18 mouse cellular contexts compared by ENCODE assay signal in the genomic region with DNA sequence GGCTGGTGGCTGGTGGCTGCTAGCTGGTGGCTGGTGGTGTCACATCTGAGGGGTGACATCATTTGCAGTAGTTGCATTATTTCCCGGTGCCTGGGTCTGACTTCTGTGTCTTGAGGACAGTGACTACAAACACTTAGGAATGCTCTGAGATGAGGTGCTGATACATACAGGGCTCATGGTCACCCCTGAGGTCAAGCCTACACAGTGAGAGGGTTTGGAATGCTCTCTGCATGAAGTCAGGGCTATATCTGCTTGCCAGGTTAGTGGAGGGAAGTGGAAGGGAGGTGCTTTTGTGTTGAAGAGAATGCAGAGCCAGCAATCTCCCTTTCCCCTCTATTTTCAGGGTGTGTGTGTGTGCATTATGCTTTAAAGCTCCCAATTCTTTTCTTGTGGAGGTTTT.
A peak's percentile ranks its signal among the peaks of the same experiment; 100 is the strongest.
DNase-seq lines count a peak whose midpoint lies in the region; ATAC-seq and TF ChIP-seq lines count a peak whose summit lies in the region.
"Had no signal": no experiment of that assay in that cellular context is flagged by ENCODE, and none has a peak within 500 bp of the region (broad histone marks: within the 10 kb centered on the region; RNA-seq: fewer than 3 reads in every experiment).

No protein-coding gene starts in this region.

- peaks cover 14% of the 10 kb centered on the region for H3K4me1 ChIP-seq in heart, adult 2 months (ENCODE audit: control insufficient read depth, insufficient read depth, low read length)
- peaks cover 11% of the 10 kb centered on the region for H3K4me1 ChIP-seq in lung, postnatal 0 days (ENCODE audit: insufficient read depth, low read depth, low read length)
- peaks cover 31% of the 10 kb centered on the region for H3K4me1 ChIP-seq in heart, embryonic 11.5 days (ENCODE audit: control insufficient read depth, insufficient read depth, low read length)
- H3K4me1 ChIP-seq: forebrain, embryonic 15.5 days had no signal

- TF ChIP-seq CTCF in heart, adult 2 months (IDR thresholded peaks at IDR 0.05) = no peak
- TF ChIP-seq CTCF in lung, postnatal 0 days (IDR thresholded peaks at IDR 0.05) = no peak

- H3K27me3 ChIP-seq in heart, adult 2 months (ENCODE audit: control insufficient read depth, insufficient read depth, low read length) = no peaks in the 10 kb centered on the region
- no peaks in the 10 kb centered on the region for H3K27me3 ChIP-seq in lung, postnatal 0 days (replicated peaks; ENCODE audit: insufficient read depth, low read length)
- no peaks in the 10 kb centered on the region for H3K27me3 ChIP-seq in heart, embryonic 11.5 days (ENCODE audit: control insufficient read depth, insufficient read depth, low read length)
- H3K27me3 ChIP-seq in myocyte (ENCODE audit: control insufficient read depth, insufficient read depth, insufficient read length) = no peaks in the 10 kb centered on the region
- H3K27me3 ChIP-seq: CH12.LX; forebrain, embryonic 15.5 days; liver, embryonic 12.5 days had no signal

- 15% methylated on average over 1 of the region's 1 CpGs for WGBS in heart, adult 2 months
- 9% methylated on average over 1 of the region's 1 CpGs for WGBS in lung, postnatal 0 days
- WGBS in heart, embryonic 11.5 days (ENCODE audit: insufficient replicate concordance) = 16% methylated on average over 1 of the region's 1 CpGs

- H3K36me3 ChIP-seq in heart, adult 2 months (ENCODE audit: control insufficient read depth, insufficient read depth, low read length) = no peaks in the 10 kb centered on the region
- H3K36me3 ChIP-seq in lung, postnatal 0 days (ENCODE audit: insufficient read depth, low read length) = no peaks in the 10 kb centered on the region
- H3K36me3 ChIP-seq in heart, embryonic 11.5 days (ENCODE audit: control insufficient read depth, insufficient read depth, low read length) = no peaks in the 10 kb centered on the region
- no peaks in the 10 kb centered on the region for H3K36me3 ChIP-seq in myocyte (ENCODE audit: control insufficient read depth, insufficient read depth)
- H3K36me3 ChIP-seq: forebrain, embryonic 15.5 days; liver, embryonic 12.5 days had no signal

- H3K9me3 ChIP-seq in lung, postnatal 0 days (ENCODE audit: low read length) = no peaks in the 10 kb centered on the region
- no peaks in the 10 kb centered on the region for H3K9me3 ChIP-seq in heart, embryonic 11.5 days (replicated peaks; ENCODE audit: control insufficient read depth, low read length)
- H3K9me3 ChIP-seq: forebrain, embryonic 15.5 days; liver, embryonic 12.5 days had no signal

- TF ChIP-seq EP300 in heart, adult 2 months (IDR thresholded peaks at IDR 0.05; ENCODE audit: insufficient read depth, low read depth, low read length) = peak; percentile 60; the same call in 1 of the 2 replicates
- TF ChIP-seq EP300 in lung, postnatal 0 days (IDR thresholded peaks at IDR 0.05) = no peak

- DNase-seq in heart, adult 2 months = peak in 1 of 2 experiments; percentile 57
- DNase-seq in heart, postnatal 25 days (ENCODE audit: low spot score) = no peak
- DNase-seq in lung, postnatal 0 days (ENCODE audit: low spot score) = peak; percentile 65
- no peak for DNase-seq in lung, postnatal 4 days
- no peak for DNase-seq in thymus, postnatal 0 days (ENCODE audit: low spot score)
- DNase-seq in adrenal gland, postnatal 10 days = no peak
- DNase-seq: cerebellum, adult 11 months; gastrocnemius, postnatal 14 days; kidney, postnatal 10 days; left cerebral cortex, postnatal 4 days; right cerebral cortex, adult 18-20 months; spleen, adult 18-20 months; thymus, adult 18-20 months had no signal

- peak overlapping the region; percentile 27; the same call in 1 of the 2 replicates for H3K9ac ChIP-seq in heart, adult 2 months (ENCODE audit: low read depth, low read length)
- H3K9ac ChIP-seq in lung, postnatal 0 days (replicated peaks; ENCODE audit: low read depth) = no peak overlapping the region
- peak overlapping the region; percentile 28; the same call in 1 of the 2 replicates for H3K9ac ChIP-seq in heart, embryonic 11.5 days (ENCODE audit: low read depth, low read length)
- H3K9ac ChIP-seq: forebrain, embryonic 15.5 days; liver, embryonic 12.5 days had no signal

- no peak overlapping the region for H3K4me3 ChIP-seq in heart, adult 2 months
- no peak overlapping the region for H3K4me3 ChIP-seq in lung, postnatal 0 days (ENCODE audit: low read depth, low read length)
- no peak overlapping the region for H3K4me3 ChIP-seq in heart, embryonic 11.5 days (ENCODE audit: low read depth, low read length)
- H3K4me3 ChIP-seq in myocyte = no peak overlapping the region
- H3K4me3 ChIP-seq: forebrain, embryonic 15.5 days; liver, embryonic 12.5 days had no signal

- no peak overlapping the region for H3ac ChIP-seq in myocyte (ENCODE audit: control insufficient read depth, insufficient read length)

- TF ChIP-seq POLR2A in heart, adult 2 months (IDR thresholded peaks at IDR 0.05; ENCODE audit: insufficient read depth, low read depth, low read length) = no peak
- no peak for TF ChIP-seq POLR2A in myocyte (IDR thresholded peaks at IDR 0.05; ENCODE audit: insufficient read length, low read depth)

- H3K4me2 ChIP-seq in lung, postnatal 0 days (replicated peaks; ENCODE audit: low read depth, low read length) = no peak overlapping the region
- no peak overlapping the region for H3K4me2 ChIP-seq in heart, embryonic 11.5 days
- H3K4me2 ChIP-seq in myocyte (ENCODE audit: low read depth) = peak overlapping the region; percentile 1
- H3K4me2 ChIP-seq: forebrain, embryonic 15.5 days; liver, embryonic 12.5 days had no signal

- H3K79me2 ChIP-seq in heart, adult 2 months (replicated peaks; ENCODE audit: control insufficient read depth, insufficient read depth, low read length) = no peaks in the 10 kb centered on the region
- H3K79me2 ChIP-seq in myocyte (ENCODE audit: control insufficient read depth, insufficient read depth) = no peaks in the 10 kb centered on the region

- intact Hi-C loops in heart, adult 2 months (cut with DNase I) = loop anchor here (5.0 kb wide), 1 partner anchor 76 kb away; the partner anchor contains the start of gene Slc38a2
- intact Hi-C loops in heart, postnatal 25 days (cut with DNase I) = no loop called here

- peak overlapping the region; percentile 73 for H3K27ac ChIP-seq in heart, adult 2 months
- H3K27ac ChIP-seq in lung, postnatal 0 days (ENCODE audit: low read length) = 0 out of 2 replicates have a peak overlapping the region, but pooled peaks have one; percentile 47
- peak overlapping the region; percentile 54; the same call in 1 of the 2 replicates for H3K27ac ChIP-seq in heart, embryonic 11.5 days (ENCODE audit: low read depth, low read length)
- H3K27ac ChIP-seq: forebrain, embryonic 15.5 days; liver, embryonic 12.5 days had no signal

- ATAC-seq in lung, postnatal 0 days = peak; percentile 81
- no peak for ATAC-seq in heart, embryonic 11.5 days (replicated peaks; ENCODE audit: insufficient number of reproducible peaks, low FRiP score, low TSS enrichment)
- ATAC-seq: forebrain, embryonic 15.5 days; liver, embryonic 12.5 days had no signal

TF ChIP-seq in myocyte, 11 proteins besides CTCF, POLR2A, EP300 and RAD21:
- TF ChIP-seq POLR2AphosphoS2 (IDR thresholded peaks at IDR 0.05; ENCODE audit: insufficient read length, low read depth) (no peak), MAX (IDR thresholded peaks at IDR 0.05; ENCODE audit: low read depth) (no peak), CEBPB (IDR thresholded peaks at IDR 0.05; ENCODE audit: insufficient read depth, poor library complexity, severe bottlenecking) (no peak), SRF (IDR thresholded peaks at IDR 0.05; ENCODE audit: control insufficient read depth, insufficient read length, low read depth) (no peak), TCF12 (IDR thresholded peaks at IDR 0.05; ENCODE audit: insufficient read depth, poor library complexity, severe bottlenecking) (no peak), E2F4 (IDR thresholded peaks at IDR 0.05; ENCODE audit: insufficient read depth) (no peak), MYOG (IDR thresholded peaks at IDR 0.05; ENCODE audit: control insufficient read depth in 1 of 3, insufficient read depth in 1 of 3, insufficient read length in 2 of 3, low read depth in 2 of 3) (no peak), MYOD1 (IDR thresholded peaks at IDR 0.05; ENCODE audit: control insufficient read depth in 1 of 3, insufficient read length in 2 of 3, low read depth in 2 of 3) (no peak), REST (IDR thresholded peaks at IDR 0.05; ENCODE audit: insufficient read depth, insufficient read length) (no peak), USF1 (IDR thresholded peaks at IDR 0.05; ENCODE audit: low read depth) (no peak), TCF3 (IDR thresholded peaks at IDR 0.05; ENCODE audit: insufficient read length, low read depth) (no peak)
